Mouse (Mus musculus) thymus, postnatal 4 days (tissue): ENCODE data around the gene Adcy6.

Source experiments
- DNase-seq: peaks from one replicate; pipeline ENCODE4 v3.0.0; 2021

The Adcy6 gene

DNA sequence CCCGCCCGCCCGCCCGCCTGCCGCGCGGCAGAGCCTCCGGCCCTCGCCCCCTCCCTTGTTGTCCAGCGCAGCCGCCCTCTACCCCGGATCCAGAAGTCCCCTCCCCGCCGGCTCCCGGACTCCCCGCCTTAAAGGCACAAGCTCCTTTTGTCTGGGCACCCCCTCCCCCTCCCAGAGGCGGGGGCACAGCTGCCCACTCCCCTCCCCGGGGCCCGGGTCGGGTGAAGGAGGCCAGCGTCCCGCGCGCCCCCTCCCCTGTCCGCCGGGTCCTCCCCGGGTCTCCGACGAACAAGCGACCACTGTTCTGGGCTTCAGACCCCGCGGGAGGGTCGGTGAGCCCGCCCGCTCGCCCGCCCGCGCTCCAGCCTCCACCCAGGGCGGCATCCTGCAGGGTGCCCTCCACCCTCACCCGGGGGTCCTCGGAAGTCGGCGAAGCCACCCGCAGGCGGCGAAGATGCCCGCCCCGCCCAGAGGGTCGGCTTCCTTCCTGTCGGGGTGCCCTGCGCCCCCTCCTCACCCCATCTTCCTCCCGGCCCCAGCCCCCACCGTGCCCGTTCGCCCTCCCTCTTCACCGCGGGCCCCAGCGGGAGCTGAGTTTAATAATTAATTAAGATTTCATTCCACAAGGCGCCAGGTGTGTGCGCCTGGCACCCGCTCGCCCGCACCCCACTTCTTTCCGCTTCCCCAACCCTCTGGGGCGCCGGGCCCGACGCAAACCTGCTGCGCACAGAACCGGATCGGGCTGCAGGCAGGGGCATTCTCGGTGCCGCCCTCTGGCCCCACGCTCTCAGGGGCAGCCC lies at the start of gene Adcy6:
Adcy6 (minus strand) TSS at position 746 of the 800 bp plus-strand sequence.
- DNase-seq: peak; percentile 86

DNA sequence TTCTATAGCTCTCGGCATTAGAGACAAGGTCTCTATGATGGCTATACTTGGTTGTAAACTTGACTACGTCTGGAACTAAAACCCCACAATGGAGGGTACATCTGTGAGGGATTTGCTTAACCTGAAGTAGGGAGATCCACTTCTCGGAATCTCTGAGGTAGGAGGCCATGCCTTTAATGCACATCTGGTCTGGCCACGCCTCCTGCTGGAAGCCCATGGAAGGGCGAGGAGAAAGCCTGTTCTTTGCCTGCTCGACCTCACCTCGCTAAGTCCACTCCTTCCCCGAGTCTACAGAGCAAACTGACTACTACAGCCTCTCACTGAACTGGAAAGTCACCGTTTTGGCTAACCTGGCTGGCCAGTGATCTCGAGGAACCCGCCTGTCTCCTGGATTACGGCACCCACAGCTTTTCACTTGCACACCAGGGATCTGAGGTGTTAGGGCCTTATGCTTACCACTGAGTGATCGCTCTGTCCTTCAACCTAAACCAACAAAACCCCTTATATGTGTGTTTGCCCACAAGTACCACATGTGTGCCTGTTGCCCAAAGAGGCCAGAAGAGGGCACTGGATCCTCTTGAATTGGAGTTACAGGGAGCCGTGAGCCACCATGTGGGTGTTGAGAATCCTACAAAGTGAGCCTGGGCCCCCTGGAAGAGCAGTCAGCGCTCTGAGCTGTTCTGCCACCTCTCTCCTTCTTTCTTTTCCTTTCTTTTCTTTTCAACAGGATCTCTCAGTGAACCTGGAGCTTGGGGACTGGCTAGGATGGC lies 47.3 kb upstream of the Adcy6 start:
- DNase-seq: no peak

GRCm38 (mm10) chr15:98652174-98652573 lies 42.3 kb upstream of the Adcy6 start:
- no peak for DNase-seq

- no peak for DNase-seq
These were observed 41.6 kb upstream of the Adcy6 start for GRCm38 (mm10) chr15:98651431-98651830.

GRCm38 (mm10) chr15:98648071-98648470 lies 38.2 kb upstream of the Adcy6 start:
- DNase-seq: no peak

- no peak for DNase-seq
These were observed 37.4 kb upstream of the Adcy6 start for GRCm38 (mm10) chr15:98647308-98647707.

GRCm38 (mm10) chr15:98646737-98647136 lies 36.9 kb upstream of the Adcy6 start:
- no peak for DNase-seq

DNA sequence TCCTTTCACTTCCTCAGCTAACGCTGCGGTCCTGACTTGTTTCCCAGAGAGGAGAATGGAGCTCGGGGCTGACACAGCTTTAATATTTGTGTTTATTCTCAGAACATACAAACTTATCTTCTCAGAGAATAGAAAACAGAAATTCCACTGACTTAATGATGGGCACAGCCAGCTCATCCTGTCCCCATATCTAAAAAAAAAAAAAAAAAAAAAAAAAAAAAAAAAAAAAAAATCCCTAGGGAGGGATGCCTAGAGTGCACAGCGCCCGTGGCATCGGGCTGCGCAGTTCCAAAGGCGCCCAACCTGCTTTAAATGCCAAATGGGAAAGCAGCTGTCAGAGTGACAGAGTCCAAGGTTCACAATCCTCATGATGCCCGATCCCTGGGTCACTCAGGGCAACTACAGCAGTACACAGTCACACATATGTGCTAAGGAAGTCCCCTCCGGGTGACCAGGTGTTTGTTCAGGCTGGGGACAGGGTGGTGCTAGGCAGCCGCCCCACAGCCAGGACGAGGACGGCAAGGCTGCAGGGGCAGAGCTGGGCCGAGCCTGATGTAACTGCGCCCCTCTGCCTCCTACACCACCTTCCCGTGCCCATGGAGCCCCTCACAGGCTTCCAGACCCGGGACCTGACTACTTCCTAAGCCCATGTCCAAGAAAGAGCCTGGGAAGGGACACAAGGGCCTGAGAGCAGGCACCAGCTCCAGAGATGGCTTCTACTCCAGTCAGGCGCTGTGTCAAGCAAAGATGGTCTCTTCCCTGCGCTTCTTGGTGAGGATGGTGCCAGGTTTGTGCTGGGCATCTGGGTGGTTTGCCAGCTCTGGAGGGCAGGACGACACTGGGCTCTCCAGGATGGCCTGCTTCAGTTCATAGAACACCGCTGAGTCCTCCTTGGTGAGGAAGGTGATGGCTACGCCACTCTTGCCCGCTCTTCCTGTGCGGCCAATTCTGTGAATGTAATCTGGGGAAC lies 35.5 kb upstream of the Adcy6 start:
- no peak for DNase-seq

GRCm38 (mm10) chr15:98644406-98644805 lies 34.5 kb upstream of the Adcy6 start:
- DNase-seq: no peak

GRCm38 (mm10) chr15:98640157-98640556 lies 30.3 kb upstream of the Adcy6 start:
- no peak for DNase-seq

GRCm38 (mm10) chr15:98637155-98637554 lies 27.3 kb upstream of the Adcy6 start:
- no peak for DNase-seq

GRCm38 (mm10) chr15:98636517-98636916 lies 26.6 kb upstream of the Adcy6 start:
- no peak for DNase-seq

- DNase-seq: no peak
These were observed 25.5 kb upstream of the Adcy6 start for GRCm38 (mm10) chr15:98635291-98635841.

- peak; percentile 86 for DNase-seq
These were observed 24.7 kb upstream of the Adcy6 start for GRCm38 (mm10) chr15:98634541-98635081.

- peak; percentile 43 for DNase-seq
These were observed 24.1 kb upstream of the Adcy6 start for GRCm38 (mm10) chr15:98633822-98634470.

GRCm38 (mm10) chr15:98632921-98633320 lies 23.0 kb upstream of the Adcy6 start:
- DNase-seq: no peak

DNA sequence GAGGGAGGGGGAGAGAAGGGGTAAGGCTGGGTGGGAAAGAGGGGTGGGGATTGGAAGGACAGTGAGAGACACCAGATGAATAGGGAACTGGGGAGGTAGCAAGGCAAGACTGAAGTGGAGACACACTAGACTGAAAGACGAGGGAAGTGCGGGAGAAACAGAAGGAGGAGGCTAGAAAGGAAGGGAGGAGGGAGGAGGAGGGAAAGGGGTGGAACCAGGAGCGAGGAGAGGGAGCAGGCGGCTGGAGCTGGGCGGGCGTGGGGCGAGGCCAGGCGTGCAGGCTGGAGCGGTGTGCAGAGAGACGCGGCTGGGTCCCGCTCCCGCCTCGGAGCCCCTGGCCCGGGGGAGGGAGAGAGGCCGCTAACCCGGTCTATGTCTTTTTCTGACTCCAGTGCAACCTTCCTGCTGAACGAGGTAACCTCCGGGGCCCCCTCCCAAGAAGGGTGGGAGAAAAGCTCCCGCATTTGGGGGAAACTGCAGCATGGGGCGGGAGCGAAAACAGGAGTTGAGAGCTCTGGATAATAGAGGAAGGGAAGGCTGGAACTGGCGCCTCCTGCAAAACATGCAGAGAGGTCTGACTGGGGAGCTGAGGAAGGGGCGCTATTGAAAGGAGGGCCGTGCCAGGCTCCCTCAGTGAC lies 22.4 kb upstream of the Adcy6 start:
- peak; percentile 49 for DNase-seq

GRCm38 (mm10) chr15:98631493-98631892 lies 21.6 kb upstream of the Adcy6 start:
- DNase-seq: peak; percentile 97

- DNase-seq: no peak
These were observed 20.7 kb upstream of the Adcy6 start, which contains the start of gene Cacnb3 for GRCm38 (mm10) chr15:98630540-98630939. Cacnb3 (plus strand) TSS chr15:98630840.

DNA sequence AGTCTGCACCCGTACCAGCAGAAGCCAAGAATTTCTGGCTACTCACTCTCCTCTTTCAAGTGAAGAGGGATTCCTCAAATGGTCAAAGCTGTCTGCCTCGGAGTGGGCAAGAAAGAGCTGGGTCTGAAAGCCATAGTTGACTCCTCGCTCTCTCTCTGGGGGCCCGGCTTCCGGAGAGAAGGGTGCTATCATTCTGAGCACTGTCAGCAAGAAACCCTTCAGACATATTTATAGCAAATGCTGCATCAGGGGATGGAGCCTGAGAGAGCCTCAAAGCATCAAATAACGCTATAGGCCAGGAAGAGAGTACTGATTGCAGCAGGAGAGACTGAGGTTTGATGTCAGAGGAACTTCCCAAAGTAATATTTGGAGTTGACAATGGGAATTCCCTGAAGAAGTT lies 19.6 kb upstream of the Adcy6 start:
- no peak for DNase-seq

- DNase-seq: no peak
These were observed 18.8 kb upstream of the Adcy6 start for GRCm38 (mm10) chr15:98628589-98629254.
